Mouse (Mus musculus) heart, adult 2 months (tissue): Measurements from ENCODE around the gene Htr1a.

ENCODE experiments used
- CTCF ChIP-seq: fragments of 200-600 bp; IDR thresholded peaks from 2 replicates; pipeline ENCODE4 v1.8.1; 2022; ENCODE audit warnings: antibody characterized with exemption, mild to moderate bottlenecking, moderate library complexity
- EP300 ChIP-seq: fragments of 200-500 bp; IDR thresholded peaks from 2 replicates; pipeline ENCODE4 v1.6.1; 2011; ENCODE audit warnings: low read depth, low read length, control low read depth; ENCODE audit not compliant: insufficient read depth
- POLR2A ChIP-seq: fragments of 200-500 bp; IDR thresholded peaks from 2 replicates; pipeline ENCODE4 v1.6.1; 2011; ENCODE audit warnings: mild to moderate bottlenecking, low read depth, low read length, control low read depth; ENCODE audit not compliant: insufficient read depth

DNA sequence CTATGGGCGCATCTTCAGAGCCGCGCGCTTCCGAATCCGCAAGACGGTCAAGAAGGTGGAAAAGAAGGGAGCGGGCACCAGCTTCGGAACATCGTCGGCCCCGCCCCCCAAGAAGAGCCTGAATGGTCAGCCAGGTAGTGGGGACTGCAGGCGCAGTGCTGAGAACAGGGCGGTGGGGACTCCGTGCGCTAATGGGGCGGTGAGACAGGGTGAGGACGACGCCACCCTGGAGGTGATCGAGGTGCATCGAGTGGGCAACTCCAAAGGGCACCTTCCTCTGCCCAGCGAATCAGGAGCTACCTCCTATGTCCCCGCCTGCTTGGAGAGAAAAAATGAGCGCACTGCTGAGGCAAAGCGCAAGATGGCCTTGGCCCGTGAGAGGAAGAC lies 1.4 kb downstream of the Htr1a start:
- TF ChIP-seq CTCF (no peak), POLR2A (no peak), EP300 (no peak)
